Comparison of ENCODE assay signal across 9 mouse cellular contexts in genomic region chr10:128269206-128269910, GRCm38 (mm10). TPM values are rescaled to one million over a fixed set of nuclear protein-coding genes. Genes with fewer than 3 reads are reported as not detected.
DNase-seq lines count a peak whose midpoint lies in the region; ATAC-seq and TF ChIP-seq lines count a peak whose summit lies in the region.
"Had no signal": no experiment of that assay in that cellular context is flagged by ENCODE, and none has a peak within 500 bp of the region (broad histone marks: within the 10 kb centered on the region; RNA-seq: fewer than 3 reads in every experiment).

No protein-coding gene starts in this region.

- no peaks in the 10 kb centered on the region for H3K9me3 ChIP-seq in lung, postnatal 0 days (ENCODE audit: low read length)
- no peaks in the 10 kb centered on the region for H3K9me3 ChIP-seq in hindbrain, embryonic 15.5 days

- intact Hi-C loops in heart, adult 2 months (cut with DNase I): loop anchor here (2.0 kb wide), 2 partner anchors 23 to 35 kb away; no protein-coding TSS in a partner anchor
- intact Hi-C loops in heart, postnatal 14 days (cut with DNase I): no loop called here
- intact Hi-C loops in left cerebral cortex, postnatal 36 days (cut with DNase I): no loop called here

- H3K79me2 ChIP-seq in heart, adult 2 months (replicated peaks; ENCODE audit: control insufficient read depth, insufficient read depth, low read length): no peaks in the 10 kb centered on the region; the same call in 1 of the 2 replicates

- no peak for ATAC-seq in lung, postnatal 0 days
- ATAC-seq in hindbrain, embryonic 15.5 days (ENCODE audit: low FRiP score, low read depth): no peak

- no peak for DNase-seq in heart, adult 2 months
- no peak for DNase-seq in heart, postnatal 14 days
- DNase-seq in lung, postnatal 0 days (ENCODE audit: low spot score): no peak
- DNase-seq in lung, postnatal 25 days (ENCODE audit: low spot score): no peak
- no peak for DNase-seq in left cerebral cortex, postnatal 36 days (ENCODE audit: low spot score in 2 of 2)
- DNase-seq in cerebellum, postnatal 25 days: no peak

- H3K4me2 ChIP-seq in lung, postnatal 0 days (replicated peaks; ENCODE audit: low read depth, low read length): peak overlapping the region; percentile 51; the same call in 1 of the 2 replicates
- 0 out of 2 replicates have a peak overlapping the region, but pooled peaks have one; percentile 74 for H3K4me2 ChIP-seq in hindbrain, embryonic 15.5 days

- peak overlapping the region; percentile 88; the same call in 1 of the 2 replicates for H3K4me3 ChIP-seq in heart, adult 2 months
- no peak overlapping the region for H3K4me3 ChIP-seq in lung, postnatal 0 days (ENCODE audit: low read depth, low read length)
- no peak overlapping the region for H3K4me3 ChIP-seq in hindbrain, embryonic 15.5 days
- no peak overlapping the region for H3K4me3 ChIP-seq in small intestine, adult 2 months (ENCODE audit: low read depth, low read length)

- H3K4me1 ChIP-seq in heart, adult 2 months (ENCODE audit: control insufficient read depth, insufficient read depth, low read length): peaks cover 5% of the 10 kb centered on the region
- no peaks in the 10 kb centered on the region; the same call in 1 of the 2 replicates for H3K4me1 ChIP-seq in lung, postnatal 0 days (ENCODE audit: insufficient read depth, low read depth, low read length)
- H3K4me1 ChIP-seq in hindbrain, embryonic 15.5 days (replicated peaks): peaks cover 5% of the 10 kb centered on the region; the same call in 1 of the 2 replicates
- peaks cover 5% of the 10 kb centered on the region for H3K4me1 ChIP-seq in small intestine, adult 2 months (ENCODE audit: control insufficient read depth, insufficient read depth, insufficient read length, low read length)

- TF ChIP-seq EP300 in heart, adult 2 months (IDR thresholded peaks at IDR 0.05; ENCODE audit: insufficient read depth, low read depth, low read length): no peak
- no peak for TF ChIP-seq EP300 in lung, postnatal 0 days (IDR thresholded peaks at IDR 0.05)

- no peaks in the 10 kb centered on the region for H3K27me3 ChIP-seq in heart, adult 2 months (ENCODE audit: control insufficient read depth, insufficient read depth, low read length)
- H3K27me3 ChIP-seq in lung, postnatal 0 days (replicated peaks; ENCODE audit: insufficient read depth, low read length): no peaks in the 10 kb centered on the region
- no peaks in the 10 kb centered on the region for H3K27me3 ChIP-seq in hindbrain, embryonic 15.5 days
- H3K27me3 ChIP-seq in small intestine, adult 2 months (ENCODE audit: control insufficient read depth, insufficient read depth, low read length): no peaks in the 10 kb centered on the region

- TF ChIP-seq POLR2A in heart, adult 2 months (IDR thresholded peaks at IDR 0.05; ENCODE audit: insufficient read depth, low read depth, low read length): no peak
- no peak for TF ChIP-seq POLR2A in small intestine, adult 2 months (IDR thresholded peaks at IDR 0.05; ENCODE audit: low read depth, low read length)

- peaks cover 5% of the 10 kb centered on the region; the same call in 1 of the 2 replicates for H3K36me3 ChIP-seq in heart, adult 2 months (ENCODE audit: control insufficient read depth, insufficient read depth, low read length)
- H3K36me3 ChIP-seq in lung, postnatal 0 days (ENCODE audit: insufficient read depth, low read length): no peaks in the 10 kb centered on the region
- no peaks in the 10 kb centered on the region for H3K36me3 ChIP-seq in hindbrain, embryonic 15.5 days
- H3K36me3 ChIP-seq in small intestine, adult 2 months (ENCODE audit: control insufficient read depth, insufficient read depth, low read length): no peaks in the 10 kb centered on the region; the same call in 1 of the 2 replicates

- H3K9ac ChIP-seq in heart, adult 2 months (ENCODE audit: low read depth, low read length): no peak overlapping the region
- no peak overlapping the region; the same call in 1 of the 2 replicates for H3K9ac ChIP-seq in lung, postnatal 0 days (replicated peaks; ENCODE audit: low read depth)
- H3K9ac ChIP-seq in hindbrain, embryonic 15.5 days: no peak overlapping the region

- H3K27ac ChIP-seq in heart, adult 2 months: peak overlapping the region; percentile 83
- H3K27ac ChIP-seq in lung, postnatal 0 days (ENCODE audit: low read length): peak overlapping the region; percentile 68; the same call in 1 of the 2 replicates
- H3K27ac ChIP-seq in hindbrain, embryonic 15.5 days (replicated peaks): 0 out of 2 replicates have a peak overlapping the region, but pooled peaks have one; percentile 81
- peak overlapping the region; percentile 18 for H3K27ac ChIP-seq in small intestine, adult 2 months (ENCODE audit: insufficient read depth, low read depth, low read length)

- 91% methylated on average over 16 of the region's 16 CpGs for WGBS in heart, adult 2 months
- WGBS in lung, postnatal 0 days: 91% methylated on average over 16 of the region's 16 CpGs
- WGBS in hindbrain, embryonic 15.5 days: 89% methylated on average over 16 of the region's 16 CpGs
- 85% methylated on average over 16 of the region's 16 CpGs for WGBS in small intestine, adult 2 months

- TF ChIP-seq CTCF in heart, adult 2 months (IDR thresholded peaks at IDR 0.05): no peak
- no peak for TF ChIP-seq CTCF in lung, postnatal 0 days (IDR thresholded peaks at IDR 0.05)
- no peak for TF ChIP-seq CTCF in small intestine, adult 2 months (IDR thresholded peaks at IDR 0.05; ENCODE audit: extremely low read depth, insufficient read length, insufficient replicate concordance, low read depth, low read length)

RNA-seq across cellular contexts. Expression of gene Apof, which starts 0.9 kb away (rescaled TPM):
- total RNA-seq in heart, adult 2 months (2021): not detected
- 0.18 TPM in 1 of 2 replicates, not detected in the other for polyA plus RNA-seq in heart, adult 2 months (2012; rRNA removed)
- total RNA-seq in heart, postnatal 14 days (2021): not detected
- polyA plus RNA-seq in lung, postnatal 0 days (2015; fragmentation: Nextera tagmentation; extraction: Ambion mirVana): not detected in 2 replicates
- 0.21 and 0.47 TPM in 2 replicates for polyA plus RNA-seq in hindbrain, embryonic 15.5 days (2015; fragmentation: Nextera tagmentation; extraction: Ambion mirVana)
- polyA plus RNA-seq in small intestine, adult 2 months (2012; rRNA removed): 0.08 TPM in 1 of 2 replicates, not detected in the other
- total RNA-seq in left cerebral cortex, postnatal 36 days (2021): not detected

RNA-seq across cellular contexts. Expression of gene Stat2, which starts 1.0 kb away (rescaled TPM):
- 10 to 100 TPM in 1 of 2 experiments, 1 to 10 TPM in 1; 7.3 to 12.2 TPM for total RNA-seq in heart, adult 2 months (2021)
- 11.0 and 17.5 TPM in 2 replicates for polyA plus RNA-seq in heart, adult 2 months (2012; rRNA removed)
- total RNA-seq in heart, postnatal 14 days (2021): 10 to 100 TPM; 10.5 to 11.2 TPM
- polyA plus RNA-seq in lung, postnatal 0 days (2015; fragmentation: Nextera tagmentation; extraction: Ambion mirVana): 11.8 and 13.4 TPM in 2 replicates
- polyA plus RNA-seq in hindbrain, embryonic 15.5 days (2015; fragmentation: Nextera tagmentation; extraction: Ambion mirVana): 20.7 and 21.7 TPM in 2 replicates
- polyA plus RNA-seq in small intestine, adult 2 months (2012; rRNA removed): 15.3 and 46.8 TPM in 2 replicates
- 10 to 100 TPM; 24.0 to 35.6 TPM for total RNA-seq in left cerebral cortex, postnatal 36 days (2021)

RNA-seq across cellular contexts. Expression of gene Apon, which starts 15.5 kb away (rescaled TPM):
- not detected for total RNA-seq in heart, adult 2 months (2021)
- 0.18 TPM in 1 of 2 replicates, not detected in the other for polyA plus RNA-seq in heart, adult 2 months (2012; rRNA removed)
- under 1 TPM in 1 of 2 experiments, not detected in 1; 0.19 TPM for total RNA-seq in heart, postnatal 14 days (2021)
- not detected in 2 replicates for polyA plus RNA-seq in lung, postnatal 0 days (2015; fragmentation: Nextera tagmentation; extraction: Ambion mirVana)
- 0.14 TPM in 1 of 2 replicates, not detected in the other for polyA plus RNA-seq in hindbrain, embryonic 15.5 days (2015; fragmentation: Nextera tagmentation; extraction: Ambion mirVana)
- polyA plus RNA-seq in small intestine, adult 2 months (2012; rRNA removed): 0.05 TPM in 1 of 2 replicates, not detected in the other
- not detected for total RNA-seq in left cerebral cortex, postnatal 36 days (2021)

RNA-seq across cellular contexts. Expression of gene Il23a, which starts 29.2 kb away (rescaled TPM):
- total RNA-seq in heart, adult 2 months (2021): under 1 TPM in 1 of 2 experiments, not detected in 1; 0.16 TPM
- polyA plus RNA-seq in heart, adult 2 months (2012; rRNA removed): 0.12 TPM in 1 of 2 replicates, not detected in the other
- under 1 TPM; 0.22 to 0.26 TPM for total RNA-seq in heart, postnatal 14 days (2021)
- polyA plus RNA-seq in lung, postnatal 0 days (2015; fragmentation: Nextera tagmentation; extraction: Ambion mirVana): 0.30 and 0.32 TPM in 2 replicates
- polyA plus RNA-seq in hindbrain, embryonic 15.5 days (2015; fragmentation: Nextera tagmentation; extraction: Ambion mirVana): 0.26 and 0.49 TPM in 2 replicates
- not detected in 2 replicates for polyA plus RNA-seq in small intestine, adult 2 months (2012; rRNA removed)
- under 1 TPM; 0.27 to 0.29 TPM for total RNA-seq in left cerebral cortex, postnatal 36 days (2021)
- total RNA-seq: adrenal gland, postnatal 36 days had no signal

RNA-seq across cellular contexts. Expression of gene Pan2, which starts 33.8 kb away (rescaled TPM):
- total RNA-seq in heart, adult 2 months (2021): 1 to 10 TPM; 6.5 to 6.9 TPM
- polyA plus RNA-seq in heart, adult 2 months (2012; rRNA removed): 15.2 and 19.8 TPM in 2 replicates
- total RNA-seq in heart, postnatal 14 days (2021): 10 to 100 TPM; 13.2 to 13.7 TPM
- 19.0 and 20.2 TPM in 2 replicates for polyA plus RNA-seq in lung, postnatal 0 days (2015; fragmentation: Nextera tagmentation; extraction: Ambion mirVana)
- polyA plus RNA-seq in hindbrain, embryonic 15.5 days (2015; fragmentation: Nextera tagmentation; extraction: Ambion mirVana): 19.1 and 21.4 TPM in 2 replicates
- 10.3 and 17.7 TPM in 2 replicates for polyA plus RNA-seq in small intestine, adult 2 months (2012; rRNA removed)
- 10 to 100 TPM; 11.3 to 17.2 TPM for total RNA-seq in left cerebral cortex, postnatal 36 days (2021)

Comparison
In these comparisons a context has a peak if more than half of its experiments do, and no peak if none do; other contexts are left out.
1. H3K27ac ChIP-seq: peak in every context shown above with its lines; median percentile 83 in heart, adult 2 months; 81 in hindbrain, embryonic 15.5 days; 68 in lung, postnatal 0 days; 18 in small intestine, adult 2 months.